Mouse (Mus musculus): ENCODE results near the gene Plod3. TPM values are rescaled to one million over a fixed set of nuclear protein-coding genes. Genes with fewer than 3 reads are reported as not detected.

The Plod3 gene
- total and polyA plus RNA-seq, 3 experiments: 56.0 to 62.8 TPM; not detected in 1

DNA sequence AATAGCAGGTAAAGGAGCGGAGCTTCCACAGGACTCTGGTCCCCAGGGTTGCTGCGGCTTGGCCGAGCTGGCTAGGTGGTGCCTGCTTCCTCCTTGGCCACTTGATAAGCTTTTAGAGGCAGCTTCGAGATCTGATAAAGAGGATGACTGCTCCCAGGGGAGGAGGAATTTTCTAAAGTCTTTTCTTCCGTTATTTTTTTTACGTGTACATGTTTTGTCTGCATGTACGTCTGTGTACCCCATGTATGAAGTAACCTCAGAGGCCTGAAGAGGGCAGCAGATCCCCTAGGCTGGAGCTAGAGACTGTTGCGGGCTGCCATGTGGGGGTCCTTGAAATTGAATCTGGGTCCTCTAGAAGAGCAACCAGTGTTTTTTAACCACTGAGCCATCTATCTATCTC lies 5.8 kb upstream of the Plod3 start:
- Histone ChIP-seq H3K36me3 (ENCODE audit: control insufficient read depth in 1 of 2, insufficient read depth in 2 of 2, low read length in 2 of 2) (peaks cover 0 to 8% of the 10 kb centered on the region in 2 experiments; a peak in 2 of 4 replicates), H3K4me1 (ENCODE audit: control insufficient read depth in 1 of 2, insufficient read depth in 2 of 2, low read length in 2 of 2) (peaks cover 0 to 16% of the 10 kb centered on the region in 2 experiments; a peak in 2 of 4 replicates), H3K79me2 (ENCODE audit: control insufficient read depth, insufficient read depth, low read length, poor library complexity) (no peaks in the 10 kb centered on the region), H3K4me3 (ENCODE audit: control insufficient read depth in 1 of 2, insufficient read depth in 1 of 2, low read depth in 2 of 2, low read length in 2 of 2) (no peak overlapping the region), H3K9me3 (replicated peaks; ENCODE audit: insufficient read depth, low read length) (no peaks in the 10 kb centered on the region), H3K9ac (ENCODE audit: control insufficient read depth, low read depth, low read length, poor library complexity, severe bottlenecking) (peak overlapping the region; percentile 21; the same call in 1 of the 2 replicates), H3K27me3 (ENCODE audit: control insufficient read depth in 1 of 2, insufficient read depth in 2 of 2, low read length in 2 of 2) (no peaks in the 10 kb centered on the region), H3K27ac (ENCODE audit: control insufficient read depth, low read depth, low read length) (peak overlapping the region; percentile 61)
- DNase-seq (ENCODE audit: low read depth, low spot score): peak; percentile 54
- TF ChIP-seq ZC3H11A (IDR thresholded peaks at IDR 0.05; ENCODE audit: low read depth, low read length): no peak
- TF ChIP-seq TBP (IDR thresholded peaks at IDR 0.05; ENCODE audit: low read depth, low read length): no peak
- TF ChIP-seq CHD2 (IDR thresholded peaks at IDR 0.05; ENCODE audit: low read length): no peak
- peak; percentile 25 for TF ChIP-seq RAD21 (IDR thresholded peaks at IDR 0.05; ENCODE audit: low read depth, low read length)
- no peak for TF ChIP-seq MAFK (IDR thresholded peaks at IDR 0.05; ENCODE audit: borderline replicate concordance, low read depth, low read length)
- TF ChIP-seq MEF2A (IDR thresholded peaks at IDR 0.05; ENCODE audit: extremely low read depth, insufficient replicate concordance, low read depth, low read length, poor library complexity, severe bottlenecking): no peak
- no peak for TF ChIP-seq JUND (IDR thresholded peaks at IDR 0.05; ENCODE audit: low read depth, low read length)
- TF ChIP-seq HCFC1 (IDR thresholded peaks at IDR 0.05; ENCODE audit: low read depth, low read length): no peak
- no peak for TF ChIP-seq BHLHE40 (IDR thresholded peaks at IDR 0.05; ENCODE audit: borderline replicate concordance, low read depth, low read length)
- no peak for TF ChIP-seq TAL1 (IDR thresholded peaks at IDR 0.05; ENCODE audit: low read length)
- TF ChIP-seq ETS1 (IDR thresholded peaks at IDR 0.05; ENCODE audit: low read depth, low read length): peak; percentile 53
- 0 out of 4 replicates have a peak, but pooled peaks of 1 of the 2 experiments have one; percentile 16 for TF ChIP-seq EP300 (IDR thresholded peaks at IDR 0.05; ENCODE audit: low read depth in 1 of 2, low read length in 2 of 2)
- no peak for TF ChIP-seq ZMIZ1 (IDR thresholded peaks at IDR 0.05; ENCODE audit: low read depth, low read length)
- no peak for TF ChIP-seq E2F4 (IDR thresholded peaks at IDR 0.05; ENCODE audit: borderline replicate concordance, low read depth, low read length)
- TF ChIP-seq USF2 (IDR thresholded peaks at IDR 0.05; ENCODE audit: borderline replicate concordance in 1 of 2, insufficient read depth in 1 of 2, low read depth in 1 of 2, low read length in 2 of 2): no peak
- no peak for TF ChIP-seq KAT2A (conservative IDR thresholded peaks at IDR 0.05; ENCODE audit: low read depth, low read length)
- peak; percentile 41; the same call in 1 of the 2 replicates for TF ChIP-seq ZNF384 (IDR thresholded peaks at IDR 0.05; ENCODE audit: low read depth, low read length)
- peak; percentile 64 for TF ChIP-seq GATA1 (IDR thresholded peaks at IDR 0.05; ENCODE audit: low read depth, low read length)
- no peak for TF ChIP-seq MAZ (IDR thresholded peaks at IDR 0.05; ENCODE audit: low read depth, low read length)
- no peak for TF ChIP-seq MYB (IDR thresholded peaks at IDR 0.05; ENCODE audit: low read depth, low read length)
- no peak for TF ChIP-seq SIN3A (IDR thresholded peaks at IDR 0.05; ENCODE audit: low read length)
- TF ChIP-seq ELF1 (IDR thresholded peaks at IDR 0.05; ENCODE audit: low read depth, low read length): peak; percentile 37; the same call in 1 of the 2 replicates
- TF ChIP-seq NRF1 (IDR thresholded peaks at IDR 0.05; ENCODE audit: insufficient read depth, low read depth, low read length, poor library complexity, severe bottlenecking): no peak
- peak; percentile 48 to 62 (median 52) for TF ChIP-seq CTCF (IDR thresholded peaks at IDR 0.05 in 2 of 3, conservative IDR thresholded peaks at IDR 0.05 in 1 of 3; ENCODE audit: control insufficient read depth in 1 of 3, insufficient read depth in 1 of 3, low read depth in 2 of 3, low read length in 3 of 3, poor library complexity in 1 of 3, severe bottlenecking in 1 of 3)
- TF ChIP-seq ZKSCAN1 (IDR thresholded peaks at IDR 0.05; ENCODE audit: low read depth, low read length): no peak
- no peak for TF ChIP-seq TCF12 (IDR thresholded peaks at IDR 0.05; ENCODE audit: low read depth, low read length)
- TF ChIP-seq RCOR1 (IDR thresholded peaks at IDR 0.05; ENCODE audit: low read depth, low read length): no peak
- no peak for TF ChIP-seq CHD1 (IDR thresholded peaks at IDR 0.05; ENCODE audit: low read depth, low read length)
- TF ChIP-seq MYC (IDR thresholded peaks at IDR 0.05; ENCODE audit: low read depth, low read length): no peak
